Comparison of ENCODE assay signal across 9 mouse cellular contexts in the genomic region with DNA sequence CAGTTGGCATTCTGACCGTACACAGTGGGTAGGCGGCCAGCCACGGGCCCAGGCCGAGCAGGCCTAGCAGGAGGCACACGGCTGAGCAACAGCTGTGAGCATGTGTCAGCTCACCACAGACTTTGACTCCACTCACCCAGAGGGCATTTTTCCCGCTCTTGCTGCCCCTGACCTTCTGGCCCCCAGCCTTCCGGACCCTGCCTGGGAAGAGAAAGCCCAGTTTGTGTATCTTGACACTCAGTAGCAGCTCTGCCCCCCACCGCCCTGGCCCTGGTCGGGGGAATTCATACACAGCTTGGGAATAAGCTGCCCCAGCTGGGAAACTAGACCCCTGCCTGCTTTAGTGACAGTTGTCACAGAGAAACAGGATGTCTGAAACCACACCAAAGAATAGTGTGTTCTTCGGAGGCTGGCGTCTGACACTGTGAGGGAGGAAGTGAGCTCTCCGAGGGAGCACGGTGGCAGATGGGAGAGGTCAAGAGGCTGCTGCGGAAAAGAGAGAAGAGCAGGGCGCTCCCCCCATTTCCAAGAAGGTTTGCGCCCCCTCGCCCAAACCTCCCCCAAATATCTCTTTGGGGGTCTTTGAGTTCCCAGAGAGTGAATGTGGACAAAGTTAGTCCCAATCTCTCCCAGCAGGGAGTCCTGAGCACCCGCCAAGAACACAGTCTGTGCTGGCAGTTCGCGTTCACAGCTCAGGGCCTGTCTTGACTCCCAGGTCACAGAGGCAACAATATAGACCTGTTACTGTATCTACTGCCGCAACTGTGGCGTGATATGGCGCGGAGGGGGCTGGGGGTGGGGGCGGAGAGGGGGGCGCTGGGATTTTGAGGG. TPM values are rescaled to one million over a fixed set of nuclear protein-coding genes. Genes with fewer than 3 reads are reported as not detected.
DNase-seq lines count a peak whose midpoint lies in the region; ATAC-seq lines count a peak whose summit lies in the region.
"Had no signal": no experiment of that assay in that cellular context is flagged by ENCODE, and none has a peak within 500 bp of the region (broad histone marks: within the 10 kb centered on the region; RNA-seq: fewer than 3 reads in every experiment).

No protein-coding gene starts in this region.

- H3K4me2 ChIP-seq in embryonic facial prominence, embryonic 12.5 days (replicated peaks): peak overlapping the region; percentile 11; the same call in 1 of the 2 replicates
- no peak overlapping the region for H3K4me2 ChIP-seq in kidney, embryonic 15.5 days

- no peaks in the 10 kb centered on the region for H3K9me3 ChIP-seq in embryonic facial prominence, embryonic 12.5 days
- no peaks in the 10 kb centered on the region; the same call in 1 of the 2 replicates for H3K9me3 ChIP-seq in kidney, embryonic 15.5 days (replicated peaks)

- H3K27ac ChIP-seq in embryonic facial prominence, embryonic 12.5 days: 0 out of 2 replicates have a peak overlapping the region, but pooled peaks have one; percentile 32
- peak overlapping the region; percentile 49 for H3K27ac ChIP-seq in kidney, embryonic 15.5 days
- H3K27ac ChIP-seq: macrophage had no signal

- DNase-seq in spleen, adult 12 weeks (ENCODE audit: low spot score): peak; percentile 9
- no peak for DNase-seq in spleen, postnatal 14 days (ENCODE audit: low spot score in 2 of 2)
- peak; percentile 57 to 90 for DNase-seq in lung, postnatal 4 days
- DNase-seq in thymus, postnatal 10 days (ENCODE audit: low spot score in 2 of 2): peak; percentile 76 to 79
- DNase-seq in left cerebral cortex, adult 9 months (ENCODE audit: low spot score in 2 of 2): no peak
- DNase-seq in layer of hippocampus, adult 8-10 months (ENCODE audit: low spot score in 2 of 2): no peak

- peak; percentile 52; the same call in 1 of the 2 replicates for ATAC-seq in embryonic facial prominence, embryonic 12.5 days (ENCODE audit: insufficient number of reproducible peaks, insufficient read depth, low FRiP score, low TSS enrichment)
- ATAC-seq in kidney, embryonic 15.5 days (replicated peaks; ENCODE audit: low FRiP score): no peak

- no peaks in the 10 kb centered on the region for H3K36me3 ChIP-seq in embryonic facial prominence, embryonic 12.5 days
- no peaks in the 10 kb centered on the region for H3K36me3 ChIP-seq in kidney, embryonic 15.5 days

- peaks cover 11% of the 10 kb centered on the region for H3K4me1 ChIP-seq in embryonic facial prominence, embryonic 12.5 days
- peaks cover 12% of the 10 kb centered on the region for H3K4me1 ChIP-seq in kidney, embryonic 15.5 days

- WGBS in embryonic facial prominence, embryonic 12.5 days: 27% methylated on average over 26 of the region's 26 CpGs
- 42% methylated on average over 26 of the region's 26 CpGs for WGBS in kidney, embryonic 15.5 days

- no peak overlapping the region for H3K4me3 ChIP-seq in embryonic facial prominence, embryonic 12.5 days
- H3K4me3 ChIP-seq in kidney, embryonic 15.5 days (replicated peaks): no peak overlapping the region

- no peak overlapping the region for H3K9ac ChIP-seq in embryonic facial prominence, embryonic 12.5 days
- H3K9ac ChIP-seq in kidney, embryonic 15.5 days: no peak overlapping the region

- no peaks in the 10 kb centered on the region for H3K27me3 ChIP-seq in embryonic facial prominence, embryonic 12.5 days
- H3K27me3 ChIP-seq in kidney, embryonic 15.5 days: no peaks in the 10 kb centered on the region

RNA-seq across cellular contexts. Expression of gene Scn8a, which starts 24.4 kb away (rescaled TPM):
- 10.7 and 11.7 TPM in 2 replicates for polyA plus RNA-seq in embryonic facial prominence, embryonic 12.5 days (2016; fragmentation: Nextera tagmentation; extraction: Ambion mirVana)
- polyA plus RNA-seq in kidney, embryonic 15.5 days (2015; fragmentation: Nextera tagmentation; extraction: Ambion mirVana): 11.9 and 13.3 TPM in 2 replicates
- 100 to 1,000 TPM; 205 to 269 (median 234) TPM for total RNA-seq in layer of hippocampus, adult 8-10 months (2022)
- polyA plus RNA-seq: macrophage had no signal

Comparison
In these comparisons a context has a peak if more than half of its experiments do, and no peak if none do; other contexts are left out.
1. DNase-seq: peak in spleen, adult 12 weeks (single experiment), lung, postnatal 4 days (2 of 2) and thymus, postnatal 10 days (2 of 2); none in spleen, postnatal 14 days (0 of 2), left cerebral cortex, adult 9 months (0 of 2) and layer of hippocampus, adult 8-10 months (0 of 2).